Mouse (Mus musculus): ENCODE measurements around the gene Adam20. TPM values are rescaled to one million over a fixed set of nuclear protein-coding genes. Genes with fewer than 3 reads are reported as not detected.
"Not testable (repeated sequence)": the region's sequence is repeated elsewhere in the genome, so short reads cannot be mapped to it uniquely, and the experiment has no call there.

The Adam20 gene
- polyA plus RNA-seq (2014; fragmentation: Nextera tagmentation; extraction: Ambion mirVana), result not detected in 2 replicates

GRCm38 (mm10) chr8:40792973-40793372, at the start of gene Adam20:
TSS of gene Adam20 (plus strand) at chr8:40793273.
- 63% methylated on average over 1 of the region's 1 CpGs for WGBS
- H3K27me3 ChIP-seq (ENCODE audit: control insufficient read depth, insufficient read depth, low read length); ATAC-seq (ENCODE audit: low FRiP score): not testable (repeated sequence)

GRCm38 (mm10) chr8:40751908-40752307, 41.2 kb upstream of the Adam20 start, which contains the start of gene Adam25:
TSS of gene Adam25 (plus strand) at chr8:40752208.
- ATAC-seq (ENCODE audit: low FRiP score); H3K9ac ChIP-seq (ENCODE audit: low read length): not testable (repeated sequence)
- WGBS, result 63% methylated on average over 1 of the region's 1 CpGs

More at GRCm38 (mm10) chr8:40792973-40793372, at the start of gene Adam20:
- not testable (repeated sequence) for H3K36me3 ChIP-seq (ENCODE audit: control insufficient read depth, insufficient read depth, low read length); H3K9ac ChIP-seq (ENCODE audit: low read length); DNase-seq (ENCODE audit: low spot score, missing footprints); H3K4me1 ChIP-seq (ENCODE audit: control insufficient read depth, insufficient read depth, low read length); H3K4me2 ChIP-seq; H3K4me3 ChIP-seq (ENCODE audit: low read depth, low read length); H3K27ac ChIP-seq (ENCODE audit: low read depth, low read length); H3K9me3 ChIP-seq (ENCODE audit: control insufficient read depth, low read length)

GRCm38 (mm10) chr8:40783320-40783719, 9.8 kb upstream of the Adam20 start:
- no peaks in the 10 kb centered on the region for H3K27me3 ChIP-seq (ENCODE audit: control insufficient read depth, insufficient read depth, low read length)
- H3K27ac ChIP-seq (ENCODE audit: low read depth, low read length), result no peak overlapping the region
- no peaks in the 10 kb centered on the region for H3K4me1 ChIP-seq (ENCODE audit: control insufficient read depth, insufficient read depth, low read length)
- DNase-seq (ENCODE audit: low spot score, missing footprints), result no peak
- H3K9ac ChIP-seq (ENCODE audit: low read length), result no peak overlapping the region
- H3K4me3 ChIP-seq (ENCODE audit: low read depth, low read length), result no peak overlapping the region
- no peak for ATAC-seq (ENCODE audit: low FRiP score)
- H3K4me2 ChIP-seq, result no peak overlapping the region
- no peaks in the 10 kb centered on the region for H3K9me3 ChIP-seq (ENCODE audit: control insufficient read depth, low read length)
- H3K36me3 ChIP-seq (ENCODE audit: control insufficient read depth, insufficient read depth, low read length), result no peaks in the 10 kb centered on the region

More at GRCm38 (mm10) chr8:40751908-40752307, 41.2 kb upstream of the Adam20 start, which contains the start of gene Adam25:
- H3K4me2 ChIP-seq; DNase-seq (ENCODE audit: low spot score, missing footprints); H3K4me1 ChIP-seq (ENCODE audit: control insufficient read depth, insufficient read depth, low read length); H3K9me3 ChIP-seq (ENCODE audit: control insufficient read depth, low read length); H3K27ac ChIP-seq (ENCODE audit: low read depth, low read length); H3K27me3 ChIP-seq (ENCODE audit: control insufficient read depth, insufficient read depth, low read length); H3K4me3 ChIP-seq (ENCODE audit: low read depth, low read length); H3K36me3 ChIP-seq (ENCODE audit: control insufficient read depth, insufficient read depth, low read length): not testable (repeated sequence)

GRCm38 (mm10) chr8:40803379-40804079, 10.5 kb downstream of the Adam20 start:
- 86% methylated on average over 2 of the region's 2 CpGs for WGBS
- ATAC-seq (ENCODE audit: low FRiP score) (no peak), DNase-seq (ENCODE audit: low spot score, missing footprints) (no peak)
- Histone ChIP-seq H3K9ac (ENCODE audit: low read length) (no peak overlapping the region), H3K27ac (ENCODE audit: low read depth, low read length) (no peak overlapping the region), H3K4me3 (ENCODE audit: low read depth, low read length) (no peak overlapping the region), H3K36me3 (ENCODE audit: control insufficient read depth, insufficient read depth, low read length) (no peaks in the 10 kb centered on the region), H3K4me2 (no peak overlapping the region), H3K4me1 (ENCODE audit: control insufficient read depth, insufficient read depth, low read length) (no peaks in the 10 kb centered on the region), H3K27me3 (ENCODE audit: control insufficient read depth, insufficient read depth, low read length) (no peaks in the 10 kb centered on the region), H3K9me3 (ENCODE audit: control insufficient read depth, low read length) (no peaks in the 10 kb centered on the region)

Other genes starting within 250 kb of the Adam20 start
- gene Adam24, start 118.2 kb upstream of the Adam20 start, polyA plus RNA-seq (2014; fragmentation: Nextera tagmentation; extraction: Ambion mirVana), result not detected in 2 replicates
- gene Adam25, start 41.1 kb upstream of the Adam20 start, polyA plus RNA-seq (2014; fragmentation: Nextera tagmentation; extraction: Ambion mirVana), result not detected in 2 replicates
- not detected in 2 replicates for gene Adam39, start 29.7 kb downstream of the Adam20 start, polyA plus RNA-seq (2014; fragmentation: Nextera tagmentation; extraction: Ambion mirVana)